Mouse (Mus musculus) limb, embryonic 14.5 days (tissue): ENCODE measurements at regions not wholly inside any gene's neighbourhood (a gene's known extent, or its start where the extent isn't known, plus 50 kb on each side); places are given as distances from the start of the nearest gene placed in this dataset.
A peak's percentile ranks its signal among the peaks of the same experiment; 100 is the strongest.

ENCODE experiments used
- ATAC-seq: fragments of 200-750 bp; cut with Nextera tagmentation; 2 replicates; pipeline ENCODE4 v1.8.0; 2017; ENCODE audit warnings: low read depth, moderate number of reproducible peaks, moderate TSS enrichment; ENCODE audit not compliant: low FRiP score
- DNase-seq: peaks from one replicate; pipeline ENCODE4 v3.0.0-alpha.2; 2015; ENCODE audit warnings: low spot score
- H3K27ac ChIP-seq: fragments of 300-500 bp; sonication (generic); replicated peaks from 2 replicates; pipeline ENCODE4 v1.5.1; 2014; ENCODE audit warnings: low read depth, mild to moderate bottlenecking, low read length, moderate library complexity, mixed read lengths
- H3K27me3 ChIP-seq: fragments of 300-500 bp; sonication (generic); 2 replicates; pipeline ENCODE4 v1.6.1; 2014; ENCODE audit warnings: low read length, mixed read lengths; ENCODE audit not compliant: control insufficient read depth, insufficient read depth
- H3K36me3 ChIP-seq: fragments of 300-500 bp; sonication (generic); 2 replicates; pipeline ENCODE4 v1.6.1; 2014; ENCODE audit warnings: mild to moderate bottlenecking, low read length, moderate library complexity, mixed read lengths; ENCODE audit not compliant: control insufficient read depth, insufficient read depth
- H3K4me1 ChIP-seq: fragments of 300-500 bp; sonication (generic); 2 replicates; pipeline ENCODE4 v1.6.1; 2014; ENCODE audit warnings: antibody characterized with exemption, low read length, mixed read lengths; ENCODE audit not compliant: control insufficient read depth, insufficient read depth
- H3K4me2 ChIP-seq: fragments of 300-500 bp; sonication (generic); replicated peaks from 2 replicates; pipeline ENCODE4 v1.6.1; 2014; ENCODE audit warnings: low read depth, mild to moderate bottlenecking, low read length, moderate library complexity; ENCODE audit not compliant: severe bottlenecking
- H3K4me3 ChIP-seq: fragments of 300-500 bp; sonication (generic); replicated peaks from 2 replicates; pipeline ENCODE4 v1.5.1; 2014; ENCODE audit warnings: low read length
- H3K9ac ChIP-seq: fragments of 300-500 bp; sonication (generic); 2 replicates; pipeline ENCODE4 v1.6.1; 2014; ENCODE audit warnings: mild to moderate bottlenecking, low read depth, low read length, moderate library complexity; ENCODE audit not compliant: severe bottlenecking
- H3K9me3 ChIP-seq: fragments of 300-500 bp; sonication (generic); 2 replicates; pipeline ENCODE4 v1.6.1; 2016; ENCODE audit warnings: low read length; ENCODE audit not compliant: control insufficient read depth
- POLR2A ChIP-seq: fragments of 200-500 bp; IDR thresholded peaks from 2 replicates; pipeline ENCODE4 v1.8.0; 2012; ENCODE audit warnings: inconsistent platforms, mild to moderate bottlenecking, moderate library complexity, borderline replicate concordance; ENCODE audit not compliant: insufficient read depth, insufficient read length; ENCODE audit errors: extremely low read depth
- WGBS: fragments of 180-500 bp; shearing (Covaris S2); extraction: QIAGEN DNeasy Blood & Tissue Kit; methylation state at CpG from one replicate; pipeline ENCODE4 v1.1.7; 2014; 5-methylcytosine and 5-hydroxymethylcytosine counted together

DNA sequence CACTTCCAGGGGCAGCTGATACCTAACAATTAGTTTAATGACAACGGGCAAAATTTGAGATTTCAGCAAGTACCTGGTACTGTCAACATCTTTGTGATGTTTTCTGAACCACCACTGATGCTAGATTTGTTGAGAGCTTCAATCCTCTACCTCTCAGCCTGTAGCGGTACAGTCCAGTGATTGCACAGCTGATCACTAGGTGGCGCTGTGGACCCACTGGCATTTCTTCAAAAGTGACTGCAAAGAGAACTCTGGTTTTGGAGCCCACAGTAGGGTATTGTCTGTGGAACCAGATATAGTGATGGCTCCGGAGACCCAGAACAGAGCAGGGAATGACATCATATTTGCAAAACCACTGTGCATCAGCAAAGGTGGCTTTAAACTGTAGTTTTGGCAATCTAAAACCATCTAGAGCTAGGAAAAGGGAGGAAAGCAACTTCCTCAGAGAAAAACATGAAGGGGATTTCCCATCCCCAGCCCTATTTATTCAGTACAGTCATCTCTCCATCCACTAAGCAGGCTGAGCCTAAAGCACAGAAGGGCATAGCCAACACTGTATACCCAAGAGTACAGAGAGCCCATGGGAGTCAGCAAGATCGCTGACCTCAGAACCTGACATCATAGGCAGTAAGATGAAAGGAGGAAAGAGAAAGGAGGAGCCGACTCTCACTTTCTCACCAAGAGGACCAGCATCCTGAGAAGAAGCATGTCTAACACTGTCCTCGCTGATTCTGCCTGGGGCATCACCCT lies 77.7 kb upstream of the 2210010C04Rik start:
- Histone ChIP-seq H3K36me3 (no peaks in the 10 kb centered on the region), H3K27me3 (no peaks in the 10 kb centered on the region), H3K27ac (no peak overlapping the region), H3K9me3 (no peaks in the 10 kb centered on the region), H3K4me1 (no peaks in the 10 kb centered on the region), H3K4me2 (no peak overlapping the region), H3K4me3 (no peak overlapping the region), H3K9ac (no peak overlapping the region)
- no peak for TF ChIP-seq POLR2A
- 35% methylated on average over 7 of the region's 7 CpGs for WGBS
- DNase-seq: peak; percentile 7
- ATAC-seq: no peak

DNA sequence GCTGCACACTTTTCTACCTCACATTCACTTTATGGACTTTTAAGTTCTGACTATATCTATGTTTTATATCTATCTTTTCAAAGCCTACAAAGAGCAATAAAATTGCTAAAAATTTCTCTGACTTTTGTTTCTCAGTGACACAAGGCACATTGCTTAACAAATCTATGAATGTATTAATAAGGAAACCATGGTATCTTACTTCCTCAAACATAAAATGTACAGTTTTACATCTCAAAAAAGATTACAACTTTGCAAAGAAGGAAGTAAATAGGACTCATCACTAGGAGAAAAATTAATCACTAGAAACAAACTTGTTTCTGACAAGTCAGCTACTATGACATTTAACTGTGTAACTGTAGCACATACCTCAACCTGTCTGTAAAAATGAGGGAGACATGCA lies 76.5 kb upstream of the 2210010C04Rik start:
- ATAC-seq (no peak), DNase-seq (no peak)
- Histone ChIP-seq H3K4me3 (no peak overlapping the region), H3K27ac (no peak overlapping the region), H3K4me2 (no peak overlapping the region), H3K27me3 (no peaks in the 10 kb centered on the region), H3K9ac (no peak overlapping the region), H3K9me3 (no peaks in the 10 kb centered on the region), H3K36me3 (no peaks in the 10 kb centered on the region), H3K4me1 (no peaks in the 10 kb centered on the region)
- TF ChIP-seq POLR2A: no peak

- TF ChIP-seq POLR2A: no peak
- H3K9me3 ChIP-seq: no peaks in the 10 kb centered on the region
- H3K27me3 ChIP-seq: no peaks in the 10 kb centered on the region
- H3K36me3 ChIP-seq: no peaks in the 10 kb centered on the region
- 63% methylated on average over 1 of the region's 1 CpGs for WGBS
- no peak overlapping the region for H3K4me2 ChIP-seq
- no peak overlapping the region for H3K27ac ChIP-seq
- no peak overlapping the region for H3K9ac ChIP-seq
- no peak for DNase-seq
- H3K4me1 ChIP-seq: no peaks in the 10 kb centered on the region
- no peak for ATAC-seq
- no peak overlapping the region for H3K4me3 ChIP-seq
Measured at GRCm38 (mm10) chr6:41108897-41109296, 73.6 kb upstream of the 2210010C04Rik start.

DNA sequence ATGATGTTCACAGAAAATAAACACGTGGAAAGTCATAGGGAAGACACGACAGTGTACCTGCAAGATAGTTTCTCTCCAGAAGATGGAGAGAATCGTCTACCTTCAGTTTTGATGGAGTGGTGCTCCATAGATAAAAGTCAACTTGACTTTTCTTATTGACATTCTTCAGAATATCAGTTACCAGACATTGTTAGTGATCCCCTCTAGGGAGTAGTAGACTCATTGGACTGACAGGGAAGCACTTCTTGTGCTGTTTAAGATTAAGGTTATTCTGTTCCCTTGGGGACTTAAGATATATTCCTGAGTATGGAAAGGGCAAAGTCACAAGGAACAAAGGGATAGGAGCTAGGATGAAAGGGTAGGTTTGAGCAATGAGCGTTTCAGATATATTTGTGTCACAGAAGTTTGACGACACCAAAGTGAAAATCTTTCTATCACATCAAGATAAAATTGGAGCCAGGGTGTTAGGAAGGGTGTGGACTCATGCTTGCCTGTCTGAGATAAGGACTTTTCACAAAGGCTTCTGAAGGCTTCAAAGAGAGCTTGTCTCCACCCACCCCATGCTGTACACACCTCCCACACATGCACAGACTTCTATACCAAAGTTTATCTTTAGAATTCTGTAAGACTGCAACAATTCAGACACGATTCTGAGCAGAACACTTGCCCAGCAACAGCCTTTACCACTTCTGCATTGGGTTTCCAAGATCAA lies 68.5 kb upstream of the 2210010C04Rik start:
- no peak for TF ChIP-seq POLR2A
- no peak overlapping the region for H3K4me2 ChIP-seq
- no peaks in the 10 kb centered on the region for H3K4me1 ChIP-seq
- no peaks in the 10 kb centered on the region for H3K9me3 ChIP-seq
- ATAC-seq (no peak), DNase-seq (no peak)
- 74% methylated on average over 6 of the region's 6 CpGs for WGBS
- H3K4me3 ChIP-seq: no peak overlapping the region
- H3K36me3 ChIP-seq: no peaks in the 10 kb centered on the region
- H3K9ac ChIP-seq: no peak overlapping the region
- no peaks in the 10 kb centered on the region for H3K27me3 ChIP-seq
- H3K27ac ChIP-seq: no peak overlapping the region

DNA sequence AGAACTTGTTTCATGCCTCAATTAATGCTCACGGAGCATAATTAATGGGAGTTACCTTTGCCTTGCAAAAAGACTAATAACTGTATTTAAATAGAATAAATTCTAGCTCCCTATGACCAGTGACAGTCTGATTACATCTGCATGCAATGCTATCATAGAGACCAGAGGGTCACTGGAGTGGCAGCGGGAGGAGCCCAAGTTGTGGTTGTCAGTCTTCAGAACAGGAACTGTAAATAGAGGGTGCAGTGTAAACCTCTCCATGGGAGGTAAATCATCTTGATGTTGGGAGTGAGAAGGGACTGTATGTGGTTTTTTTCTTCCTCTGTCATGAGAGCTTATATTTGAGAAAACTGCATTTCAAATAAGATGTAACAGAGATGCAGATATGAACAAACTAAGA lies 66.7 kb upstream of the 2210010C04Rik start:
- no peak for ATAC-seq
- TF ChIP-seq POLR2A: no peak
- Histone ChIP-seq H3K9ac (no peak overlapping the region), H3K4me1 (no peaks in the 10 kb centered on the region), H3K36me3 (no peaks in the 10 kb centered on the region), H3K4me3 (no peak overlapping the region), H3K27ac (no peak overlapping the region), H3K27me3 (no peaks in the 10 kb centered on the region), H3K9me3 (no peaks in the 10 kb centered on the region), H3K4me2 (no peak overlapping the region)
- no peak for DNase-seq
- WGBS: 69% methylated on average over 2 of the region's 2 CpGs

- no peak overlapping the region for H3K27ac ChIP-seq
- no peak for DNase-seq
- ATAC-seq: no peak
- H3K27me3 ChIP-seq: no peaks in the 10 kb centered on the region
- H3K9ac ChIP-seq: no peak overlapping the region
- 88% methylated on average over 2 of the region's 2 CpGs for whole genome bisulfite sequencing
- H3K36me3 ChIP-seq: no peaks in the 10 kb centered on the region
- no peak overlapping the region for H3K4me3 ChIP-seq
- no peak overlapping the region for H3K4me2 ChIP-seq
- H3K9me3 ChIP-seq: no peaks in the 10 kb centered on the region
- no peak for TF ChIP-seq POLR2A
- H3K4me1 ChIP-seq: no peaks in the 10 kb centered on the region
Measured at GRCm38 (mm10) chr6:41100258-41100657, 64.9 kb upstream of the 2210010C04Rik start.
